Mouse (Mus musculus): ENCODE measurements at regions not wholly inside any gene's neighbourhood (a gene's known extent, or its start where the extent isn't known, plus 50 kb on each side); places are given as distances from the start of the nearest gene placed in this dataset.

- TF ChIP-seq CTCF (IDR thresholded peaks at IDR 0.05; ENCODE audit: low read depth, low read length) = no peak
- TF ChIP-seq POLR2AphosphoS5 (IDR thresholded peaks at IDR 0.05; ENCODE audit: insufficient replicate concordance, low read depth, low read length) = no peak
Measured at GRCm38 (mm10) chr19:32990576-32990975, 233.3 kb downstream of the Pten start.
